ENCODE assay signal across 8 mouse cellular contexts in the genomic region with DNA sequence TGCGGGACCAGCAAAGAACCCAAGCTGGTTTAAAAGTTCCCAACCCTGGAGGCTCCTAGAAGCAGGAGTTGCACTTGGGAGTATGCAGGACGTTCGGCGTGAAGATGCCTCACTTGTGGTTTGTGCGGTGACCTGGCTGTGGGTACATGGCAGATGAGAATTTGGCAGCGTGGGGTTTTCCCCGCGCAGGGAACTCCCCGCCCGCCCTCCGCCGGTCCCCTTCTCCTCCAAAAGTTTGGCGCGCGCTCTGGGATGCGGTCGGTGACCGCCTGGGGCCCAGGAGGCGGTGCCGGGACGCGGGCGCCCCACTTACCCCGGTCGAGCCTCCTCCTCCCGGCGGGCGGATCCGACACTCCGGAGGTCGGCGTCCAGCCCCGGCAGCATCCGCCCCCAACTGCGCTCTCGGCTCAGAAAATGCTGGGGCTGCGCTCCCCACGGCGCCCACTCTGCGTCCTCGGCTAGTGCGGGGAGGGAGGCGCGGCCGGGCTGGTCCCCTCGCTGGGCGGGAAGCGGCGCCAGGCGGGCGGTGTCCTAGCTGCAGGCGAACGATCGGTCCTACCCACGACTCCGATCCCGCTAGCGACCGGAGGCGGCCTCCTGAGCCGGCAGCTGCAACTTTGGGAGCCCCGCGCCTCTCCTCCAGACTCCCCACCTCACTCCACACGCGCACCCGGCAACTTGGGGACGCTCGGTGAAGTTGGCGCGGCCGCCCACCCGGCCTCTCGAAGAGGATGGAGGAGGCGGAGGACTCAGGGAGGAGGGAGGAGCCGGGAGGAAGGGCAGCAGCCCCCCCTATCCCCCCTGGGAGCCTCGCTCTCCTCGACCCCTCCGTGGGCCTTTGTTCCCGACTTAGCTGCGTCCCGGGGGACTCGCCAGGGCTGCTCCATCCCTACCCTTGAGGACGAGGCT. TPM values are rescaled to one million over a fixed set of nuclear protein-coding genes. Genes with fewer than 3 reads are reported as not detected.
DNase-seq lines count a peak whose midpoint lies in the region; ATAC-seq and TF ChIP-seq lines count a peak whose summit lies in the region.

A gene (minus strand): TSS at position 670 of the 909 bp plus-strand sequence.

- no peak for TF ChIP-seq POLR2A in small intestine, adult 2 months (IDR thresholded peaks at IDR 0.05; ENCODE audit: low read depth, low read length)

- ATAC-seq in embryonic facial prominence, embryonic 14.5 days (ENCODE audit: low read depth): peak; percentile 86
- ATAC-seq in heart, postnatal 0 days (ENCODE audit: insufficient read depth, low read depth): peak; percentile 56
- ATAC-seq in megakaryocyte, adult 5-6 weeks (ENCODE audit: poor library complexity, severe bottlenecking): 0 out of 2 replicates have a peak, but pooled peaks have one; percentile 21

- TF ChIP-seq CTCF in left cerebral cortex, adult 2 months (IDR thresholded peaks at IDR 0.05): no peak; the same call in 1 of the 2 replicates
- no peak for TF ChIP-seq CTCF in heart, postnatal 0 days (IDR thresholded peaks at IDR 0.05; ENCODE audit: low read depth)
- no peak for TF ChIP-seq CTCF in small intestine, adult 2 months (IDR thresholded peaks at IDR 0.05; ENCODE audit: extremely low read depth, insufficient read length, insufficient replicate concordance, low read depth, low read length)

- DNase-seq in left cerebral cortex, adult 2 months (ENCODE audit: extremely low spot score in 1 of 2, low spot score in 2 of 2): peak in 1 of 2 experiments; percentile 40
- no peak for DNase-seq in left cerebral cortex, adult 18-20 months (ENCODE audit: low spot score in 2 of 2)
- peak; percentile 75 for DNase-seq in embryonic facial prominence, embryonic 14.5 days (ENCODE audit: low spot score)
- no peak for DNase-seq in heart, postnatal 0 days (ENCODE audit: low spot score)
- DNase-seq in kidney, postnatal 25 days: peak; percentile 80 to 91
- DNase-seq in frontal cortex, postnatal 14 days (ENCODE audit: low spot score in 2 of 2): no peak

- H3K9ac ChIP-seq in embryonic facial prominence, embryonic 14.5 days (ENCODE audit: low read depth, low read length): peak within 1 kb of the TSS; percentile 84
- peak within 1 kb of the TSS; percentile 44; the same call in 1 of the 2 replicates for H3K9ac ChIP-seq in heart, postnatal 0 days (replicated peaks; ENCODE audit: low read depth, low read length)

- peak within 1 kb of the TSS; percentile 81 for H3K4me2 ChIP-seq in embryonic facial prominence, embryonic 14.5 days (ENCODE audit: low read depth, low read length)
- peak within 1 kb of the TSS; percentile 80 for H3K4me2 ChIP-seq in heart, postnatal 0 days (ENCODE audit: low read depth, low read length)

- under 1% methylated on average over 33 of the region's 83 CpGs for WGBS in embryonic facial prominence, embryonic 14.5 days
- WGBS in heart, postnatal 0 days: 1% methylated on average over 63 of the region's 83 CpGs
- 2% methylated on average over 81 of the region's 83 CpGs for WGBS in small intestine, adult 2 months

- H3K9me3 ChIP-seq in embryonic facial prominence, embryonic 14.5 days (ENCODE audit: control insufficient read depth, low read length): no peaks in the 10 kb centered on the region
- no peaks in the 10 kb centered on the region for H3K9me3 ChIP-seq in heart, postnatal 0 days (replicated peaks; ENCODE audit: control insufficient read depth, low read length)

- intact Hi-C loops in left cerebral cortex, adult 2 months (cut with DNase I): no loop called here

- H3K4me1 ChIP-seq in embryonic facial prominence, embryonic 14.5 days (ENCODE audit: control insufficient read depth, insufficient read depth, low read length): peaks cover 22% of the 10 kb centered on the region
- H3K4me1 ChIP-seq in heart, postnatal 0 days (ENCODE audit: control insufficient read depth, insufficient read depth): no peaks in the 10 kb centered on the region
- peaks cover 7% of the 10 kb centered on the region for H3K4me1 ChIP-seq in small intestine, adult 2 months (ENCODE audit: control insufficient read depth, insufficient read depth, insufficient read length, low read length)

- no peak for TF ChIP-seq EP300 in heart, postnatal 0 days (IDR thresholded peaks at IDR 0.05; ENCODE audit: low read depth)

- peak within 1 kb of the TSS; percentile 40; the same call in 1 of the 2 replicates for H3K27ac ChIP-seq in left cerebral cortex, adult 2 months
- H3K27ac ChIP-seq in embryonic facial prominence, embryonic 14.5 days (replicated peaks; ENCODE audit: low read depth, low read length): peak within 1 kb of the TSS; percentile 86
- H3K27ac ChIP-seq in heart, postnatal 0 days (ENCODE audit: low read depth): 0 out of 2 replicates have a peak within 1 kb of the TSS, but pooled peaks have one; percentile 36
- H3K27ac ChIP-seq in small intestine, adult 2 months (ENCODE audit: insufficient read depth, low read depth, low read length): peak within 1 kb of the TSS; percentile 21; the same call in 1 of the 2 replicates

- H3K36me3 ChIP-seq in embryonic facial prominence, embryonic 14.5 days (ENCODE audit: control insufficient read depth, insufficient read depth, low read length): no peaks in the 10 kb centered on the region
- H3K36me3 ChIP-seq in heart, postnatal 0 days (replicated peaks; ENCODE audit: control insufficient read depth, insufficient read depth, low read length): no peaks in the 10 kb centered on the region
- H3K36me3 ChIP-seq in small intestine, adult 2 months (ENCODE audit: control insufficient read depth, insufficient read depth, low read length): no peaks in the 10 kb centered on the region

- peak within 1 kb of the TSS; percentile 53 for H3K4me3 ChIP-seq in left cerebral cortex, adult 2 months
- peak within 1 kb of the TSS; percentile 73 for H3K4me3 ChIP-seq in embryonic facial prominence, embryonic 14.5 days (ENCODE audit: low read depth, low read length)
- H3K4me3 ChIP-seq in heart, postnatal 0 days (ENCODE audit: low read depth, low read length): peak within 1 kb of the TSS; percentile 56
- peak within 1 kb of the TSS; percentile 69 for H3K4me3 ChIP-seq in small intestine, adult 2 months (ENCODE audit: low read depth, low read length)

- no peaks in the 10 kb centered on the region for H3K27me3 ChIP-seq in embryonic facial prominence, embryonic 14.5 days (replicated peaks; ENCODE audit: control insufficient read depth, insufficient read depth, low read length)
- H3K27me3 ChIP-seq in heart, postnatal 0 days (ENCODE audit: control insufficient read depth, insufficient read depth, low read length): peaks cover 62% of the 10 kb centered on the region
- H3K27me3 ChIP-seq in small intestine, adult 2 months (ENCODE audit: control insufficient read depth, insufficient read depth, low read length): peaks cover 27% of the 10 kb centered on the region

RNA-seq across cellular contexts. Expression of the gene that starts here (rescaled TPM):
- total RNA-seq in left cerebral cortex, adult 2 months (2021): 1 to 10 TPM; 1.2 to 1.4 TPM
- total RNA-seq in left cerebral cortex, adult 18-20 months (2021): 1 to 10 TPM in 1 of 2 experiments, under 1 TPM in 1; 0.65 to 1.1 TPM
- 1.3 TPM in 2 replicates for polyA plus RNA-seq in embryonic facial prominence, embryonic 14.5 days (2014; fragmentation: Nextera tagmentation; extraction: Ambion mirVana)
- total RNA-seq in heart, postnatal 0 days (2014; rRNA removed; ENCODE audit: low replicate concordance): 2.2 and 2.4 TPM in 2 replicates
- 0.20 and 0.27 TPM in 2 replicates for polyA plus RNA-seq in heart, postnatal 0 days (2015; fragmentation: Nextera tagmentation; extraction: Ambion mirVana)
- 0.25 TPM in 1 of 2 replicates, not detected in the other for total RNA-seq in megakaryocyte, adult 5-6 weeks (2015)
- total RNA-seq in megakaryocyte, adult 5-6 weeks (2017): 0.15 and 0.16 TPM in 2 replicates
- polyA plus RNA-seq in small intestine, adult 2 months (2012; rRNA removed): 1.8 and 4.2 TPM in 2 replicates

Comparison
In these comparisons a context has a peak if more than half of its experiments do, and no peak if none do; other contexts are left out.
1. Peak in ATAC-seq in megakaryocyte, adult 5-6 weeks; RNA of the gene not detected or under 1 TPM.
2. DNase-seq: peak in embryonic facial prominence, embryonic 14.5 days (single experiment) and kidney, postnatal 25 days (2 of 2); none in left cerebral cortex, adult 18-20 months (0 of 2), heart, postnatal 0 days (single experiment) and frontal cortex, postnatal 14 days (0 of 2).
3. H3K27ac ChIP-seq: peak in every context shown above with its lines; median percentile 86 in embryonic facial prominence, embryonic 14.5 days; 40 in left cerebral cortex, adult 2 months; 36 in heart, postnatal 0 days; 21 in small intestine, adult 2 months.
4. ATAC-seq: peak in every context shown above with its lines; median percentile 86 in embryonic facial prominence, embryonic 14.5 days; 56 in heart, postnatal 0 days; 21 in megakaryocyte, adult 5-6 weeks.
5. Peak in every context shown above with its lines, with median percentiles within 50 percentile points of each other: H3K4me3 ChIP-seq.